Mouse (Mus musculus) gastrocnemius, adult 18-20 months (tissue): ENCODE measurements around the gene Tmbim6. TPM values are rescaled to one million over a fixed set of nuclear protein-coding genes. Genes with fewer than 3 reads are reported as not detected.

Source experiments
- DNase-seq: peaks from one replicate; pipeline ENCODE4 v3.0.0; 2021; ENCODE audit warnings: low spot score
- long read RNA-seq, 2 experiments: library from polyadenylated mRNA; stranded (forward); transcript quantifications; one replicate each; pipeline ENCODE4 v2.0.0; 2021
- total RNA-seq, 2 experiments: library from RNA; stranded (reverse); gene quantifications; 2 replicates each; pipeline ENCODE4 v1.2.3; 2021

Tmbim6 gene
- 100 to 1,000 TPM; 197 to 208 TPM for total RNA-seq
- long read RNA-seq, experiment 1, transcript Tmbim6-201 (10 exons, 2,452 nt) = major isoform, 356 of 437 reads
- long read RNA-seq, experiment 1, transcript Tmbim6-202 (10 exons, 944 nt) = minor isoform, 27 of 437 reads
- long read RNA-seq, experiment 1, transcript Tmbim6-210 (8 exons, 577 nt) = minor isoform, 6 of 437 reads
- long read RNA-seq, experiment 1, partial matches to known transcripts = 20 of 437 reads
- long read RNA-seq, experiment 1, other reads (novel, unspliced or antisense) = 23 of 437 reads
- long read RNA-seq, experiment 2, transcript Tmbim6-201 (10 exons, 2,452 nt) = major isoform, 278 of 355 reads
- long read RNA-seq, experiment 2, transcript Tmbim6-210 (8 exons, 577 nt) = minor isoform, 6 of 355 reads
- long read RNA-seq, experiment 2, transcript Tmbim6-202 (10 exons, 944 nt) = minor isoform, 27 of 355 reads
- long read RNA-seq, experiment 2, partial matches to known transcripts = 13 of 355 reads
- long read RNA-seq, experiment 2, other reads (novel, unspliced or antisense) = 25 of 355 reads

- DNase-seq = peak; percentile 100
Measured at GRCm38 (mm10) chr15:99392486-99393385, at the start of gene Tmbim6. Gene Tmbim6 (plus strand): TSS chr15:99392882.

GRCm38 (mm10) chr15:99343414-99344147, 49.1 kb upstream of the Tmbim6 start:
- peak; percentile 56 for DNase-seq

- DNase-seq = peak; percentile 51
Measured at GRCm38 (mm10) chr15:99344148-99344870, 48.4 kb upstream of the Tmbim6 start.

- peak; percentile 49 for DNase-seq
Measured at GRCm38 (mm10) chr15:99344961-99345360, 47.7 kb upstream of the Tmbim6 start.

- DNase-seq = no peak
Measured at GRCm38 (mm10) chr15:99351610-99352009, 41.1 kb upstream of the Tmbim6 start.

GRCm38 (mm10) chr15:99352306-99352705, 40.4 kb upstream of the Tmbim6 start:
- no peak for DNase-seq

- DNase-seq = no peak
Measured at GRCm38 (mm10) chr15:99355660-99356059, 37.0 kb upstream of the Tmbim6 start.

- DNase-seq = no peak
Measured at GRCm38 (mm10) chr15:99356462-99356861, 36.2 kb upstream of the Tmbim6 start.

- DNase-seq = no peak
Measured at GRCm38 (mm10) chr15:99358952-99359351, 33.7 kb upstream of the Tmbim6 start.

- DNase-seq = no peak
Measured at GRCm38 (mm10) chr15:99364022-99364530, 28.6 kb upstream of the Tmbim6 start.

GRCm38 (mm10) chr15:99364921-99365320, 27.8 kb upstream of the Tmbim6 start:
- no peak for DNase-seq

GRCm38 (mm10) chr15:99368583-99369266, 24.0 kb upstream of the Tmbim6 start:
- no peak for DNase-seq

GRCm38 (mm10) chr15:99369391-99370171, 23.1 kb upstream of the Tmbim6 start:
- DNase-seq = peak; percentile 24

- peak; percentile 95 for DNase-seq
Measured at GRCm38 (mm10) chr15:99370259-99370691, 22.4 kb upstream of the Tmbim6 start, which contains the start of gene Fmnl3. Gene Fmnl3 (minus strand): TSS chr15:99370482.

- DNase-seq = peak; percentile 50
Measured at GRCm38 (mm10) chr15:99371526-99372340, 20.9 kb upstream of the Tmbim6 start.

GRCm38 (mm10) chr15:99372761-99373160, 19.9 kb upstream of the Tmbim6 start:
- DNase-seq = no peak

GRCm38 (mm10) chr15:99375036-99375435, 17.6 kb upstream of the Tmbim6 start:
- no peak for DNase-seq

GRCm38 (mm10) chr15:99375581-99375980, 17.1 kb upstream of the Tmbim6 start:
- no peak for DNase-seq
